Mouse (Mus musculus) lung, embryonic 15.5 days (tissue): ENCODE measurements around the gene Timm10b. TPM values are rescaled to one million over a fixed set of nuclear protein-coding genes. Genes with fewer than 3 reads are reported as not detected.

Experiments used
- ATAC-seq: fragments of 200-750 bp; cut with Nextera tagmentation; 2 replicates; pipeline ENCODE4 v1.8.0; 2017; ENCODE audit warnings: moderate number of reproducible peaks, borderline replicate concordance; ENCODE audit not compliant: low FRiP score, low TSS enrichment; ENCODE audit errors: extremely low read depth
- H3K27ac ChIP-seq: fragments of 300-500 bp; sonication (generic); 2 replicates; pipeline ENCODE4 v1.5.1; 2015; ENCODE audit warnings: moderate library complexity, mild to moderate bottlenecking, inconsistent platforms
- H3K27me3 ChIP-seq: fragments of 300-500 bp; sonication (generic); 2 replicates; pipeline ENCODE4 v1.6.1; 2015; ENCODE audit warnings: inconsistent platforms
- H3K36me3 ChIP-seq: fragments of 300-500 bp; sonication (generic); 2 replicates; pipeline ENCODE4 v1.6.1; 2015; ENCODE audit warnings: inconsistent platforms
- H3K4me1 ChIP-seq: fragments of 300-500 bp; sonication (generic); 2 replicates; pipeline ENCODE4 v1.6.1; 2015; ENCODE audit warnings: inconsistent platforms
- H3K4me2 ChIP-seq: fragments of 300-500 bp; sonication (generic); 2 replicates; pipeline ENCODE4 v1.6.1; 2015; ENCODE audit warnings: inconsistent platforms, mild to moderate bottlenecking, moderate library complexity
- H3K4me3 ChIP-seq: fragments of 300-500 bp; sonication (generic); 2 replicates; pipeline ENCODE4 v1.5.1; 2015; ENCODE audit warnings: mild to moderate bottlenecking, inconsistent platforms
- H3K9ac ChIP-seq: fragments of 300-500 bp; sonication (generic); 2 replicates; pipeline ENCODE4 v1.6.1; 2015; ENCODE audit warnings: inconsistent platforms
- H3K9me3 ChIP-seq: fragments of 300-500 bp; sonication (generic); 2 replicates; pipeline ENCODE4 v1.6.1; 2016; ENCODE audit warnings: inconsistent platforms
- WGBS: fragments of 180-500 bp; shearing (Covaris S2); methylation state at CpG from one replicate; pipeline ENCODE4 v1.1.7; 2015; 5-methylcytosine and 5-hydroxymethylcytosine counted together
- polyA plus RNA-seq: library from polyadenylated mRNA; unstranded; fragments of >200 nt; fragmentation: Nextera tagmentation; extraction: Ambion mirVana; gene quantifications from 2 replicates; pipeline ENCODE4 v1.2.1, GENCODE M21; 2015

The Timm10b gene
- polyA plus RNA-seq, 1 experiment from 2014 or later = 187 TPM

GRCm38 (mm10) chr7:105625397-105625796 is 14.5 kb upstream of the Timm10b start:
- ATAC-seq = peak; percentile 19; the same call in 1 of the 2 replicates
- Histone ChIP-seq H3K9ac (no peak overlapping the region), H3K27ac (peak overlapping the region; percentile 45), H3K36me3 (peaks cover 20% of the 10 kb centered on the region), H3K4me2 (no peak overlapping the region), H3K9me3 (no peaks in the 10 kb centered on the region), H3K4me1 (peaks cover 54% of the 10 kb centered on the region), H3K4me3 (no peak overlapping the region), H3K27me3 (no peaks in the 10 kb centered on the region)
- WGBS = 37% methylated on average over 6 of the region's 6 CpGs

DNA sequence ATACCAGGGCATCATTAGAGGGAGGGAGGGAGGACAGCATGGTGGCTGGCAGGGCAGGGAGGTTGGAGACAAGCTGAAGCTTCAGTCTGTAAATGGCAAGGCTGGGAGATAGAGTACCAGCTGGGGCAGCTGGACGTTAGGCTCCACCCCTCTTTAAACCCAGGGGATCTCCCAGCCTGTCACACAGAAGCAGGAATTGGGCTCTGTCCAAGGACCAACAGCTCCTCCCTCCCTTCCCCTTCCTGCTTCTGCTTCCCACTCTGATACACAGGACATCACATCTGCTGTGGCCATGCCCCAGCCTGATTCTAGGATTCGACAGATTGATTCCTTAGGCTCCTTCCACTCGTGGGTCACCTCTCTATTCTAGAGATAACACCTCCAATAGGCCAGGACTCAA is 11.2 kb upstream of the Timm10b start:
- Histone ChIP-seq H3K27me3 (no peaks in the 10 kb centered on the region), H3K9ac (no peak overlapping the region), H3K4me2 (0 out of 2 replicates have a peak overlapping the region, but pooled peaks have one; percentile 1), H3K27ac (peak overlapping the region; percentile 70), H3K4me1 (peaks cover 58% of the 10 kb centered on the region), H3K9me3 (no peaks in the 10 kb centered on the region), H3K4me3 (no peak overlapping the region), H3K36me3 (peaks cover 15% of the 10 kb centered on the region)
- ATAC-seq = peak; percentile 50; the same call in 1 of the 2 replicates
- WGBS = 7% methylated on average over 3 of the region's 3 CpGs

DNA sequence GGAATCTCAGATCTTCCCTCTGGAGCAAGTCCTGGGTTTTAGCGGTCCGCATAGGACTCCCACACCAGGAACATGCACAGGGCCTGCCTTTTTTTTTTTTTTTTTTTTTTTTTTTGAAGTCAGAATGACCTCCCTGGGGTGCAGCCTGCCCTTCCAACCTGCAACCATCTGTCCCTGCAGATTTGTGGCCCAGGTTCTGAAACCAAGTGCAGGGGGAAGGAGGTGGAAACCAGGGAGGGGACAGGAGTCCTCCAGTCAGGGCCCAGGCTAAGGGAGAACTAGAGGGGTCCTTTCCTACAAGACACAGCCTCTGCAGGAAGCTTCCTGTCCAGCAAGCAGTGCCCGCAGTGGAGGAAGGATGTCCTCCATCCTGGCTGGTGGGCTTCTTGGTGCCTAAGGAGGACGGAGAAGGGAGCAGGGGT is 7.3 kb upstream of the Timm10b start:
- Histone ChIP-seq H3K27me3 (no peaks in the 10 kb centered on the region), H3K9me3 (no peaks in the 10 kb centered on the region), H3K36me3 (peaks cover 17% of the 10 kb centered on the region), H3K27ac (0 out of 2 replicates have a peak overlapping the region, but pooled peaks have one; percentile 29), H3K9ac (peak overlapping the region; percentile 87), H3K4me3 (peak overlapping the region; percentile 94), H3K4me1 (peaks cover 52% of the 10 kb centered on the region), H3K4me2 (peak overlapping the region; percentile 81)
- 12% methylated on average over 4 of the region's 4 CpGs for WGBS
- ATAC-seq = 0 out of 2 replicates have a peak, but pooled peaks have one; percentile 1

GRCm38 (mm10) chr7:105633127-105633800 is 6.6 kb upstream of the Timm10b start, which contains the start of gene Trim3:
Gene Trim3 (minus strand): TSS chr7:105633571.
- peak within 1 kb of the TSS; percentile 81 for H3K4me2 ChIP-seq
- peak within 1 kb of the TSS; percentile 63 for H3K27ac ChIP-seq
- H3K4me3 ChIP-seq = peak within 1 kb of the TSS; percentile 94
- peak within 1 kb of the TSS; percentile 87 for H3K9ac ChIP-seq
- H3K4me1 ChIP-seq = peaks cover 50% of the 10 kb centered on the region
- peak; percentile 93 for ATAC-seq
- no peaks in the 10 kb centered on the region for H3K9me3 ChIP-seq
- peaks cover 24% of the 10 kb centered on the region for H3K36me3 ChIP-seq
- under 1% methylated on average over 69 of the region's 71 CpGs for WGBS
- H3K27me3 ChIP-seq = no peaks in the 10 kb centered on the region

GRCm38 (mm10) chr7:105633801-105634135 is 6.1 kb upstream of the Timm10b start:
- no peaks in the 10 kb centered on the region for H3K27me3 ChIP-seq
- WGBS = 3% methylated on average over 10 of the region's 10 CpGs
- peaks cover 24% of the 10 kb centered on the region for H3K36me3 ChIP-seq
- peak overlapping the region; percentile 65 for H3K9ac ChIP-seq
- ATAC-seq = no peak
- H3K9me3 ChIP-seq = no peaks in the 10 kb centered on the region
- H3K4me2 ChIP-seq = peak overlapping the region; percentile 81
- peak overlapping the region; percentile 63; the same call in 1 of the 2 replicates for H3K27ac ChIP-seq
- H3K4me1 ChIP-seq = peaks cover 48% of the 10 kb centered on the region
- H3K4me3 ChIP-seq = peak overlapping the region; percentile 94

DNA sequence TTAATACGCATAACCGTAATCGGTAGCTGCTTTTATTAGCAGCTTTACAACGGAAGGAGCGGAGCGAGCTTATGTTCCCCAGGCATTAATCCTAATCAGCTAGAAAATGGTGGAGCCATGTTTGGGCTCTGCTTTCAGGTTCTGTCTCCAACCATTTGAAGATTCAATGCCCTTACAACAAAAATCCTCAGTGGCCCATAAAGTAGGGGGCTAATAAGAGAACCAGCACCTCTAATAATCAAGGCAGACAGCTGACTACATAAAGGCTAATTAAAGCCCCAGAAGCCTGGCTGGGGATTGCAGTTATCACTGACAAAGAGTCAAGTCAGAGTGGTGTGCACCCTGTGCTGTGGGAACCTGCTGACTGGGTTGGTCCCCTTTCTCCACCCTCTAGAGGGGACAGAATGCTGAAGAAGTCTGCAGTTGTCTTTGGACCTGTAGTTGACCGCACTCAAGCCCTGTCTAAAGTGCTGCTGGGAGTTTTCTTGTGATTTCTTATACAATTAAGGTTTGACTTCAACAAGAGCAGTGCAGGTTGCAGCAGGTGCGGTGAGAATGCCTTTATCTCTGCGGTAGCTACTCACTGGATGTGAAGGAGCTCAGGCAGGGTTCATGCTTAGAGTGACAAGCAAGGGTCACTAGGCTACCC is 5.5 kb upstream of the Timm10b start:
- Histone ChIP-seq H3K4me2 (peak overlapping the region; percentile 81), H3K4me3 (peak overlapping the region; percentile 94), H3K9me3 (no peaks in the 10 kb centered on the region), H3K4me1 (peaks cover 48% of the 10 kb centered on the region), H3K27me3 (no peaks in the 10 kb centered on the region), H3K9ac (no peak overlapping the region), H3K27ac (peak overlapping the region; percentile 63; the same call in 1 of the 2 replicates), H3K36me3 (peaks cover 24% of the 10 kb centered on the region)
- no peak for ATAC-seq
- 50% methylated on average over 9 of the region's 9 CpGs for WGBS

DNA sequence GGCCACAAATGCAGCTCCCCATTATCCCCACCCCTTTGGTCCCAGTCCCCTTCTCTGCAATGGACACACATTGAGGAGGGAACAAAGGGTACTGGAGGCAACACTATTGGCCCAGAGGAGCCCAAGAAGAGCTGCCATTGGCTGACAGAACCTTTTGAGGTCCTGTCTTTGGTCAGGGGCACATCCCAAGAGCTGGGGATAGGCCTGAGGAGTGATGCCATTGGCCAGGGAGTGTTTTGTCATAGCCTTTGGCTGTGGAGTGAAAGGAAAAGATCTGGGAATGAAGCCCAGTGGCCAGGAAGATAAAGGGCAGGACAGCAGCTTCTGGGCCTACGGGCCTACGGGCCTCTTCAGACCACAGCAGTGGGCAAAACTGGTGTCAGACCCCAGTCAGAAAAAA is 4.1 kb upstream of the Timm10b start:
- no peak overlapping the region for H3K27ac ChIP-seq
- WGBS = 78% methylated on average over 2 of the region's 2 CpGs

GRCm38 (mm10) chr7:105638776-105639175 is 1.1 kb upstream of the Timm10b start:
- Histone ChIP-seq H3K27me3 (no peaks in the 10 kb centered on the region), H3K36me3 (peaks cover 36% of the 10 kb centered on the region), H3K4me3 (no peak overlapping the region), H3K27ac (no peak overlapping the region), H3K4me2 (peak overlapping the region; percentile 90; the same call in 1 of the 2 replicates), H3K9me3 (no peaks in the 10 kb centered on the region), H3K4me1 (peaks cover 36% of the 10 kb centered on the region), H3K9ac (no peak overlapping the region)
- WGBS = 90% methylated on average over 6 of the region's 6 CpGs
- no peak for ATAC-seq

More for the DNA sequence above, 4.1 kb upstream of the Timm10b start:
- H3K36me3 ChIP-seq = peaks cover 24% of the 10 kb centered on the region
- H3K4me3 ChIP-seq = no peak overlapping the region
- no peaks in the 10 kb centered on the region for H3K27me3 ChIP-seq
- H3K9me3 ChIP-seq = no peaks in the 10 kb centered on the region
- no peak overlapping the region for H3K4me2 ChIP-seq
- H3K4me1 ChIP-seq = peaks cover 41% of the 10 kb centered on the region
- no peak overlapping the region for H3K9ac ChIP-seq
- ATAC-seq = no peak

GRCm38 (mm10) chr7:105639304-105639703 is 552 bp upstream of the Timm10b start:
- Histone ChIP-seq H3K27ac (no peak overlapping the region; the same call in 1 of the 2 replicates), H3K9ac (peak overlapping the region; percentile 65; the same call in 1 of the 2 replicates), H3K9me3 (no peaks in the 10 kb centered on the region), H3K36me3 (peaks cover 41% of the 10 kb centered on the region), H3K4me2 (peak overlapping the region; percentile 90), H3K4me3 (peak overlapping the region; percentile 64), H3K27me3 (no peaks in the 10 kb centered on the region), H3K4me1 (peaks cover 30% of the 10 kb centered on the region)
- ATAC-seq = no peak
- WGBS = 46% methylated on average over 9 of the region's 9 CpGs

DNA sequence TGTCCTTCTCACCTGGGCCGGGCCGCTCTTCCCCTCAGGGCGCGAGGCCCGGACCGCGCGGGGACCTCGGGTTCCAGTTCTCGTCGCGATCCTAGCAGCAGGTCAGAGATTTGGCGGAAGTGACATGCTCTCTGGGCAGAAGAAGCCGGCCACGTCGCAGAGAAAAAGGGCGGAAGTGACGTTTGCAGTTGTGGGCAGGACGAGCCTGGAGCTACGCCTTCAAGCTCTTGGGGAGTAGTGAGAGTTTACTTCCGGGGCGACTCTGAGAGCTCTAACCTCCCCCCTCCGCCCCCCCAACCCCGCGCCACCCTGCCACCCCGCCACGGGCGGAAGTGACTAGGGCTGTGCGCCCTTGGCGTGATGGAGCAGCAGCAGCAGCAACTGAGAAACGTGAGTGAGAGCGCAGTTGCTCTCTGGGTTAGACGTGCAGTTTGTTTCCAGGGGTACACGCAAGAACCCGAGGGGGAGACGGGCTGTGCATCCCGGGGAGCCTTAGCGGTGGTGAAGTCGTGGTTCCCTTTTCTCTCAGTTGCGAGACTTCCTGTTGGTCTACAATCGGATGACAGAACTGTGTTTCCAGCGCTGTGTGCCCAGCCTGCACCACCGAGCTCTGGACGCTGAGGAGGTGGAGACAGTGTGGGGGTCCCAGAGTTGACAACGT is 507 bp downstream of the Timm10b start, which contains the start of the genes Arfip2 and Gm45799:
Arfip2 (minus strand) TSS at position 184 of the 661 bp plus-strand sequence.
Gm45799 (plus strand) TSS at position 320 of the 661 bp plus-strand sequence.
- peak within 1 kb of the TSS; percentile 90 for H3K4me2 ChIP-seq
- peak within 1 kb of the TSS; percentile 64 for H3K4me3 ChIP-seq
- ATAC-seq = peak; percentile 96
- no peaks in the 10 kb centered on the region for H3K9me3 ChIP-seq
- H3K27me3 ChIP-seq = no peaks in the 10 kb centered on the region
- under 1% methylated on average over 45 of the region's 45 CpGs for WGBS
- peaks cover 46% of the 10 kb centered on the region for H3K36me3 ChIP-seq
- peak within 1 kb of the TSS; percentile 90 for H3K27ac ChIP-seq
- peaks cover 28% of the 10 kb centered on the region for H3K4me1 ChIP-seq
- H3K9ac ChIP-seq = peak within 1 kb of the TSS; percentile 74

GRCm38 (mm10) chr7:105640894-105641255 is 1.0 kb downstream of the Timm10b start:
- Histone ChIP-seq H3K9me3 (no peaks in the 10 kb centered on the region), H3K9ac (peak overlapping the region; percentile 74), H3K36me3 (peaks cover 45% of the 10 kb centered on the region), H3K4me2 (peak overlapping the region; percentile 90), H3K27ac (peak overlapping the region; percentile 90), H3K4me3 (peak overlapping the region; percentile 64), H3K27me3 (no peaks in the 10 kb centered on the region), H3K4me1 (peaks cover 28% of the 10 kb centered on the region)
- peak; percentile 31; the same call in 1 of the 2 replicates for ATAC-seq
- 0% methylated on average over 18 of the region's 18 CpGs for WGBS
